Mouse (Mus musculus) effector memory CD4-positive, alpha-beta T cell, adult 5 months (primary cell): Measurements from ENCODE around the gene Pla2g4f. TPM values are rescaled to one million over a fixed set of nuclear protein-coding genes. Genes with fewer than 3 reads are reported as not detected.

ENCODE experiments used
- polyA plus RNA-seq: library from polyadenylated mRNA; unstranded; fragments of 100-300 nt; shearing (Covaris generic); gene quantifications from one replicate; pipeline ENCODE4 v1.2.1, GENCODE M21; 2017

Gene Pla2g4f
- polyA plus RNA-seq = 0.16 TPM

GRCm38 (mm10) chr2:120313976-120314375 lies at the start of gene Pla2g4f:
Pla2g4f (minus strand) TSS chr2:120314165.

GRCm38 (mm10) chr2:120352682-120353646 lies 39.0 kb upstream of the Pla2g4f start, which contains the start of gene Vps39:
Vps39 (minus strand) TSS chr2:120353137.

GRCm38 (mm10) chr2:120288995-120289394 lies 25.0 kb downstream of the Pla2g4f start, which contains the start of gene Pla2g4d:
Pla2g4d (minus strand) TSS chr2:120289197.

Other genes starting within 250 kb of the Pla2g4f start
- 17.0 TPM for gene Ehd4, start 159.6 kb downstream of the Pla2g4f start, polyA plus RNA-seq
- gene Pla2g4e, start 68.8 kb downstream of the Pla2g4f start, polyA plus RNA-seq = not detected
- gene Pla2g4d, start 25.0 kb downstream of the Pla2g4f start, polyA plus RNA-seq = not detected
- gene Vps39, start 39.0 kb upstream of the Pla2g4f start, polyA plus RNA-seq = 39.1 TPM
- gene Ganc, start 89.7 kb upstream of the Pla2g4f start, polyA plus RNA-seq = 15.2 TPM
- gene Tmem87a, start 89.9 kb upstream of the Pla2g4f start, polyA plus RNA-seq = 28.7 TPM
- gene Capn3, start 141.9 kb upstream of the Pla2g4f start, polyA plus RNA-seq = 1.1 TPM
- 52.4 TPM for gene Zfp106, start 249.7 kb upstream of the Pla2g4f start, polyA plus RNA-seq